ENCODE assay signal across 13 mouse cellular contexts in the genomic region with DNA sequence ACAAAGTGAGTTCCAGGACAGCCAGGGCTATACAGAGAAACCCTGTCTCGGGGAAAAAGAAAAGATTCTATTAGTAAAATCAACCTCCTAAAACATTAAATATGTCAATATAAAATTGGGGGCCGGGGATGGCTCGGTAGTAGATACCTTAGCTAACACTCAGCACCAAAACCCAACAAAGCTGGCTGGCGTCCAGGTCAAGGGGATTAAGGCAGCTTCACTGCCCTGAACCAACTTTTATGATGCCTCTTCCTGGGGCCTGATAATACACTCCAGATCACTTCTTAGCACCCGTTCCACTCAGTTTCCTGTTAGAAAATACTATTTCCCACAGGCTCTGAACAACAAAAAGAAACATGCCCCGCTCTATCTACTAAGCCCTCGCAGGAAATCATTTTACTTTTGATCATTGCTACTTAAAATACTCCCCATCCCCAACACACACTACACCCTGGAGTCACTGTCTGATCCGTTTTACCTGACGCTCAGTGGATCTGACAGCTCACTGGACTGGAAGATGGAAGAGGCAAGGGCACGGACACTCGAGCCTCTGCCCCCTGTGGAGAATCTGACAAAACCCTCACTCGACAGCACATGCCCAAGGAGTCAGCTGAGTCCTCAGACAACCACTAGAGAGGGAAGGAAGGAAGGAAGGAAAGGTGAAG. TPM values are rescaled to one million over a fixed set of nuclear protein-coding genes. Genes with fewer than 3 reads are reported as not detected.
A peak's percentile ranks its signal among the peaks of the same experiment; 100 is the strongest.
DNase-seq lines count a peak whose midpoint lies in the region; ATAC-seq lines count a peak whose summit lies in the region.
"Had no signal": no experiment of that assay in that cellular context is flagged by ENCODE, and none has a peak within 500 bp of the region (broad histone marks: within the 10 kb centered on the region; RNA-seq: fewer than 3 reads in every experiment).

No protein-coding gene starts in this region.

- no peak overlapping the region for H3K9ac ChIP-seq in hindbrain, embryonic 15.5 days
- H3K9ac ChIP-seq in hindbrain, embryonic 12.5 days, result no peak overlapping the region
- H3K9ac ChIP-seq in forebrain, embryonic 11.5 days (ENCODE audit: low read length), result no peak overlapping the region
- H3K9ac ChIP-seq: liver, embryonic 14.5 days; stomach, embryonic 15.5 days had no signal

- peaks cover 25% of the 10 kb centered on the region for H3K36me3 ChIP-seq in hindbrain, embryonic 15.5 days
- peaks cover 49% of the 10 kb centered on the region for H3K36me3 ChIP-seq in hindbrain, embryonic 12.5 days
- H3K36me3 ChIP-seq in forebrain, embryonic 11.5 days (ENCODE audit: control insufficient read depth, insufficient read depth, low read length), result peaks cover 8% of the 10 kb centered on the region

- 0 out of 2 replicates have a peak, but pooled peaks have one; percentile 42 for ATAC-seq in hindbrain, embryonic 15.5 days (ENCODE audit: low FRiP score, low read depth)
- ATAC-seq in hindbrain, embryonic 12.5 days (ENCODE audit: low FRiP score), result no peak
- ATAC-seq in cerebellum, adult (ENCODE audit: insufficient number of reproducible peaks, low FRiP score, low TSS enrichment), result peak; percentile 40; the same call in 1 of the 2 replicates
- ATAC-seq in forebrain, embryonic 11.5 days (replicated peaks; ENCODE audit: low FRiP score), result no peak

- DNase-seq in embryo, embryonic 10.5 days (ENCODE audit: low spot score), result peak; percentile 22
- peak; percentile 54 for DNase-seq in naive thymus-derived CD4-positive, alpha-beta T cell, adult 2 months (ENCODE audit: low read depth)
- DNase-seq in forebrain, embryonic 11.5 days (ENCODE audit: low spot score), result no peak
- DNase-seq in right cerebral cortex, postnatal 25 days, result no peak
- no peak for DNase-seq in lung, postnatal 36 days
- DNase-seq: B cell, adult 2 months had no signal

- H3K9me3 ChIP-seq in hindbrain, embryonic 15.5 days, result no peaks in the 10 kb centered on the region
- H3K9me3 ChIP-seq in hindbrain, embryonic 12.5 days (replicated peaks), result no peaks in the 10 kb centered on the region
- H3K9me3 ChIP-seq in forebrain, embryonic 11.5 days (ENCODE audit: control insufficient read depth, low read length), result no peaks in the 10 kb centered on the region
- H3K9me3 ChIP-seq: stomach, embryonic 15.5 days had no signal

- WGBS in hindbrain, embryonic 15.5 days, result 61% methylated on average over 12 of the region's 12 CpGs
- WGBS in hindbrain, embryonic 12.5 days, result 56% methylated on average over 12 of the region's 12 CpGs
- WGBS in forebrain, embryonic 11.5 days, result 63% methylated on average over 12 of the region's 12 CpGs

- no peaks in the 10 kb centered on the region for H3K27me3 ChIP-seq in hindbrain, embryonic 15.5 days
- H3K27me3 ChIP-seq in hindbrain, embryonic 12.5 days, result no peaks in the 10 kb centered on the region
- no peaks in the 10 kb centered on the region for H3K27me3 ChIP-seq in forebrain, embryonic 11.5 days (ENCODE audit: control insufficient read depth, insufficient read depth, low read length)
- H3K27me3 ChIP-seq: stomach, embryonic 15.5 days had no signal

- H3K4me3 ChIP-seq in hindbrain, embryonic 15.5 days, result no peak overlapping the region
- H3K4me3 ChIP-seq in hindbrain, embryonic 12.5 days, result no peak overlapping the region
- no peak overlapping the region for H3K4me3 ChIP-seq in forebrain, embryonic 11.5 days (ENCODE audit: low read depth, low read length)
- H3K4me3 ChIP-seq: erythroblast, embryonic 14.5 days; stomach, embryonic 15.5 days had no signal

- H3K27ac ChIP-seq in hindbrain, embryonic 15.5 days (replicated peaks), result 0 out of 2 replicates have a peak overlapping the region, but pooled peaks have one; percentile 30
- no peak overlapping the region for H3K27ac ChIP-seq in hindbrain, embryonic 12.5 days
- H3K27ac ChIP-seq in forebrain, embryonic 11.5 days (ENCODE audit: low read depth, low read length), result no peak overlapping the region
- H3K27ac ChIP-seq: liver, embryonic 14.5 days; macrophage; stomach, embryonic 15.5 days had no signal

- H3K4me1 ChIP-seq in hindbrain, embryonic 15.5 days (replicated peaks), result no peaks in the 10 kb centered on the region
- H3K4me1 ChIP-seq in hindbrain, embryonic 12.5 days, result no peaks in the 10 kb centered on the region
- H3K4me1 ChIP-seq in forebrain, embryonic 11.5 days (replicated peaks; ENCODE audit: control insufficient read depth, insufficient read depth, low read length), result no peaks in the 10 kb centered on the region
- H3K4me1 ChIP-seq: stomach, embryonic 15.5 days had no signal

- H3K4me2 ChIP-seq in hindbrain, embryonic 15.5 days, result no peak overlapping the region
- H3K4me2 ChIP-seq in hindbrain, embryonic 12.5 days (replicated peaks), result no peak overlapping the region
- no peak overlapping the region for H3K4me2 ChIP-seq in forebrain, embryonic 11.5 days (ENCODE audit: low read depth, low read length, severe bottlenecking)
- H3K4me2 ChIP-seq: stomach, embryonic 15.5 days had no signal

RNA-seq across cellular contexts. Expression of gene Cnot10, which starts 36.0 kb away (rescaled TPM):
- 50.2 and 53.2 TPM in 2 replicates for polyA plus RNA-seq in hindbrain, embryonic 15.5 days (2015; fragmentation: Nextera tagmentation; extraction: Ambion mirVana)
- 67.2 and 71.9 TPM in 2 replicates for polyA plus RNA-seq in hindbrain, embryonic 12.5 days (2016; fragmentation: Nextera tagmentation; extraction: Ambion mirVana)
- polyA plus RNA-seq in forebrain, embryonic 11.5 days (2014; fragmentation: Nextera tagmentation; extraction: Ambion mirVana), result 76.0 and 78.8 TPM in 2 replicates

RNA-seq across cellular contexts. Expression of gene Trim71, which starts 39.8 kb away (rescaled TPM):
- 0.26 and 0.32 TPM in 2 replicates for polyA plus RNA-seq in hindbrain, embryonic 15.5 days (2015; fragmentation: Nextera tagmentation; extraction: Ambion mirVana)
- polyA plus RNA-seq in hindbrain, embryonic 12.5 days (2016; fragmentation: Nextera tagmentation; extraction: Ambion mirVana), result 1.2 and 1.3 TPM in 2 replicates
- polyA plus RNA-seq in forebrain, embryonic 11.5 days (2014; fragmentation: Nextera tagmentation; extraction: Ambion mirVana), result 1.5 and 1.6 TPM in 2 replicates
- polyA plus RNA-seq: erythroblast, embryonic 14.5 days; macrophage had no signal

Comparison
In these comparisons a context has a peak if more than half of its experiments do, and no peak if none do; other contexts are left out.
1. ATAC-seq: peak in hindbrain, embryonic 15.5 days (single experiment) and cerebellum, adult (single experiment); none in hindbrain, embryonic 12.5 days (single experiment) and forebrain, embryonic 11.5 days (single experiment).
2. DNase-seq: peak in embryo, embryonic 10.5 days (single experiment) and naive thymus-derived CD4-positive, alpha-beta T cell, adult 2 months (single experiment); none in forebrain, embryonic 11.5 days (single experiment), right cerebral cortex, postnatal 25 days (single experiment) and lung, postnatal 36 days (single experiment).